Mouse (Mus musculus) liver, adult 2 months (tissue): ENCODE results near the gene 4933405O20Rik. TPM values are rescaled to one million over a fixed set of nuclear protein-coding genes. Genes with fewer than 3 reads are reported as not detected.

ENCODE experiments used
- DNase-seq: peaks from one replicate; pipeline ENCODE4 v3.0.0-alpha.2; 2011; ENCODE audit warnings: low read depth, low spot score; ENCODE audit errors: extremely low read depth
- H3K27ac ChIP-seq: fragments of 200-500 bp; replicated peaks from 2 replicates; pipeline ENCODE4 v1.5.1; 2012; ENCODE audit warnings: low read depth, mild to moderate bottlenecking, control low read depth, inconsistent platforms, low read length; ENCODE audit not compliant: insufficient read depth
- H3K27me3 ChIP-seq: fragments of 200-500 bp; 2 replicates; pipeline ENCODE4 v1.6.1; 2012; ENCODE audit warnings: mild to moderate bottlenecking, moderate library complexity, low read length, inconsistent platforms; ENCODE audit not compliant: control insufficient read depth, insufficient read depth
- H3K36me3 ChIP-seq: fragments of 200-500 bp; 2 replicates; pipeline ENCODE4 v1.6.1; 2012; ENCODE audit warnings: low read length, inconsistent platforms; ENCODE audit not compliant: control insufficient read depth, insufficient read depth
- H3K4me1 ChIP-seq: fragments of 200-500 bp; 2 replicates; pipeline ENCODE4 v1.6.1; 2011; ENCODE audit warnings: low read length; ENCODE audit not compliant: control insufficient read depth, insufficient read depth
- H3K4me3 ChIP-seq: fragments of 200-500 bp; 2 replicates; pipeline ENCODE4 v1.5.1; 2011; ENCODE audit warnings: low read depth, mild to moderate bottlenecking, control low read depth, low read length, moderate library complexity; ENCODE audit not compliant: insufficient read depth
- H3K79me2 ChIP-seq: fragments of 200-500 bp; 2 replicates; pipeline ENCODE4 v1.6.1; 2012; ENCODE audit warnings: inconsistent platforms, mild to moderate bottlenecking, low read length, moderate library complexity; ENCODE audit not compliant: control insufficient read depth, insufficient read depth
- H3K9ac ChIP-seq: fragments of 200-500 bp; 2 replicates; pipeline ENCODE4 v1.6.1; 2012; ENCODE audit warnings: low read depth, mild to moderate bottlenecking, control low read depth, inconsistent platforms, low read length
- CTCF ChIP-seq: fragments of 200-500 bp; IDR thresholded peaks from 2 replicates; pipeline ENCODE4 v1.5.1; 2011; ENCODE audit warnings: low read depth, low read length, control low read depth
- POLR2A ChIP-seq: fragments of 200-500 bp; IDR thresholded peaks from 2 replicates; pipeline ENCODE4 v1.6.1; 2011; ENCODE audit warnings: low read length, control low read depth; ENCODE audit not compliant: insufficient read depth; ENCODE audit errors: extremely low read depth
- WGBS: fragments of 180-500 bp; shearing (Covaris S2); methylation state at CpG from one replicate; pipeline ENCODE4 v1.1.7; 2018; 5-methylcytosine and 5-hydroxymethylcytosine counted together
- polyA plus RNA-seq: library from polyadenylated mRNA; depleted of rRNA; stranded (reverse); fragments of >200 nt; gene quantifications from 2 replicates; pipeline ENCODE4 v1.2.3, GENCODE M21; 2012
- total RNA-seq: library from RNA; depleted of rRNA; stranded (reverse); fragments of >200 nt; gene quantifications from 2 replicates; pipeline ENCODE4 v1.2.3, GENCODE M21; 2014

4933405O20Rik gene
- total and polyA plus RNA-seq, 2 experiments = not detected

DNA sequence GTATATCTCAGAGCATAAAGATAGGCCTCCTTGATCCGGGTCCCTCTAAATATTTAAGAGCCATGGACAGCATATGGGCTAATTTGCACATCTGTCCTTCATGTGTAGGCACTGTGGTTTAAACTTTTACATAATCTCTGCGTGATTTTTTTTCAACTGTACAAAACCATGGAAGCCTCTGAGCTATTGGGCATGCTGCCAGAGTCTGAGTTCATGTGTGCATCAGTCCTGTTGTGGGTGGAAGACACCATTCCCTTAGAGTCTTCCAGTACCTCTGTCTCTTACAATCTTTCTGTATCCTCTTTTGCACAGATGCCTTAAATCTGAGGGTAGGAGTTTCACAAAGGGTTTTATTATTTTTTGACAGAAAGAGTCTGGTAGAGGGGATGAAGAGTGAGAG lies 15.1 kb downstream of the 4933405O20Rik start:
- no peak overlapping the region for H3K27ac ChIP-seq
- DNase-seq = no peak
- H3K9ac ChIP-seq = no peak overlapping the region
- no peak overlapping the region for H3K4me3 ChIP-seq
- H3K79me2 ChIP-seq = no peaks in the 10 kb centered on the region
- no peaks in the 10 kb centered on the region for H3K36me3 ChIP-seq
- TF ChIP-seq POLR2A (no peak), CTCF (no peak)
- 72% methylated on average over 2 of the region's 2 CpGs for WGBS
- no peaks in the 10 kb centered on the region for H3K4me1 ChIP-seq
- H3K27me3 ChIP-seq = no peaks in the 10 kb centered on the region

DNA sequence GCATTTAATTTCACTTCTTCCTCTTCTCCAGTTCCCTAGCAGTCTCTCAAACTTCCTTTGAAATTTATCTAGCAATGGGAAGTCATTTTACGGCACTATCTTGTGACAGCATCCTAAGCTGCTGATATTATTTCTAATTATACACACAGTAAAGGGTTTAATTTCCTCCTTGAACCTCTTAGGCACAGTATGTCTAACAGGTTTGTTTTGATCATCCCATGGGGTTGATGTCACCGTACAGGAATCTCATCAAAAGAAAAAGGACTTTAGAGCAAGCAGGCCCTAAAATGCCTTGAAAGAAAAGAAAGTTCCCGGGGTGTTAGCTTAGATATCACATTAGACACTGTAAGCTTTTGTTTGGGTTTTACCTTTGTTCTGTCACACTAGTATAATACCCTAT lies 30.2 kb downstream of the 4933405O20Rik start:
- no peak overlapping the region for H3K4me3 ChIP-seq
- H3K79me2 ChIP-seq = no peaks in the 10 kb centered on the region
- no peaks in the 10 kb centered on the region for H3K4me1 ChIP-seq
- no peak for DNase-seq
- no peaks in the 10 kb centered on the region for H3K36me3 ChIP-seq
- WGBS = 66% methylated on average over 3 of the region's 3 CpGs
- no peak overlapping the region for H3K9ac ChIP-seq
- no peak overlapping the region for H3K27ac ChIP-seq
- TF ChIP-seq CTCF (no peak), POLR2A (no peak)
- no peaks in the 10 kb centered on the region for H3K27me3 ChIP-seq

DNA sequence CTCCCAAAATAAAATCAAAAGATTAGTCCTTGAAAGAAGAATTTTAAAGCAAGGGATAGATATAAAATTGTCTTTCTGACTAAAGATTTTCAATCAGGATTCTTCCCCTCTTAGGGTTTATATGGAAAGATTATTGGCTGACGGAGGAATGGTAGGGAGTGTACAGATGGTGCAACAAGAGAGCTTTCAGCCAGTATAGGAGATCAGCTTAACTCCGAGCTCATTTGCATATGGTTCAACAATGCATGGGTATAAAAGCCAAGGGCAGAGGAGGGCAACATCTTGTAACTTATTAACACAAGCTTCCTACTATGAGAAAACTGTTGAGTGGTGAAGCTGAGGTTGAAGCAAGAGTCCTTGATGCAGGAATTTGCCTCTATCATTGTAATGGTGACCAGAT lies 34.2 kb downstream of the 4933405O20Rik start:
- Histone ChIP-seq H3K27ac (no peak overlapping the region), H3K79me2 (no peaks in the 10 kb centered on the region), H3K4me1 (no peaks in the 10 kb centered on the region), H3K9ac (no peak overlapping the region), H3K36me3 (no peaks in the 10 kb centered on the region), H3K4me3 (no peak overlapping the region), H3K27me3 (no peaks in the 10 kb centered on the region)
- WGBS = 73% methylated on average over 2 of the region's 2 CpGs
- DNase-seq = no peak
- TF ChIP-seq CTCF (no peak), POLR2A (no peak)
